Mouse (Mus musculus) erythroblast, embryonic 14.5 days (primary cell): Measurements from ENCODE around the gene Osbp.

Source experiments
- GATA1 ChIP-seq: IDR thresholded peaks from 2 replicates; pipeline ENCODE4 v1.6.1; 2012; ENCODE audit warnings: low read length, inconsistent platforms, mixed read lengths
- TAL1 ChIP-seq: IDR thresholded peaks from 3 replicates; pipeline ENCODE4 v1.6.1; 2012; ENCODE audit warnings: low read length, inconsistent platforms, mixed read lengths

DNA sequence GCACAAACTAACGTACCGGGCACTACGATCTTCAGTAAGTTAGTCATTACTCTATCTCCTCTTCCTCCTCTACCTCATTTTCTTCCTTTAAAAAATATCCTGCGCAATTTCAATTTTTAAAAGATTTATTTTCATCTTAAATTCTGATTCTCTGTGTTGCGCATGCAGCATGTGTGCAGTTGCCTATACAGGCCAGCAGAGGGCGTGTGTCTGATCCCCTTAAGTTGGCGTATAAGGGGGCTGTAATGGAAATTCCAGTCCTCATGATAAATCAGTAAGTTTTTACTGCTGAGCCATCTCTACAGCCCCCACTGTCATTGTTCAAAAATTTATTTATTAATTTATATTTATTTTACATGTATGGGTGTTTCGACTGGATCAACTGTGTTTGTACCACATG is 50.0 kb downstream of the Osbp start:
- TF ChIP-seq TAL1 (no peak), GATA1 (no peak)
